Mouse (Mus musculus): ENCODE measurements around the gene Zic4.
A peak's percentile ranks its signal among the peaks of the same experiment; 100 is the strongest.

Zic4 gene

GRCm38 (mm10) chr9:91361856-91362601, at the start of gene Zic4:
TSS of gene Zic4 (plus strand) at chr9:91362413.
- peak in 1 of 2 experiments; percentile 20 for DNase-seq (ENCODE audit: low spot score in 2 of 2)

- DNase-seq (ENCODE audit: low spot score in 2 of 2), result no peak
These were observed 14.6 kb upstream of the Zic4 start for GRCm38 (mm10) chr9:91347591-91347990.

DNA sequence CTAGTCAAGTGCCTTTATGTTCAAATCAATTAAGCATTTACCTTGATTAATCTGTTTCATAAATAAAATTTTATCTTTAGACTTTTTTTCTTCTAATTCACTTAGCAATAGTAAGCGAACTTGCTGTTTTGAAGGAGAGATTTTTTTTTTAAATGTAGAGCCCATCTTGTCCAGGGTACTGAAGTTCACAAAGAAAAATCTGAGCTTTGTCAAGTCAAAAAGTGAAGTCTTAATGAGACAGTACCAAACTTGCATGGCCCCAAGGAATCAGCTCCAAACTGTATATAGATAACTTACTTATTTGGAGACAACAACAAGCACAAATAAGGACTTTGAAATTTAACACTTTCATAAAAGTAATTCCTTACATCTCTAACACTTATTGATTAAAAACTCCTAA, 13.5 kb upstream of the Zic4 start:
- DNase-seq (ENCODE audit: low spot score in 2 of 2), result no peak

- DNase-seq (ENCODE audit: low spot score in 2 of 2), result no peak
These were observed 11.9 kb upstream of the Zic4 start for GRCm38 (mm10) chr9:91350211-91350791.

- no peak for DNase-seq (ENCODE audit: low spot score in 2 of 2)
These were observed 11.3 kb upstream of the Zic4 start for GRCm38 (mm10) chr9:91350861-91351291.

- DNase-seq (ENCODE audit: low spot score in 2 of 2), result no peak
These were observed 10.9 kb upstream of the Zic4 start for GRCm38 (mm10) chr9:91351361-91351760.

DNA sequence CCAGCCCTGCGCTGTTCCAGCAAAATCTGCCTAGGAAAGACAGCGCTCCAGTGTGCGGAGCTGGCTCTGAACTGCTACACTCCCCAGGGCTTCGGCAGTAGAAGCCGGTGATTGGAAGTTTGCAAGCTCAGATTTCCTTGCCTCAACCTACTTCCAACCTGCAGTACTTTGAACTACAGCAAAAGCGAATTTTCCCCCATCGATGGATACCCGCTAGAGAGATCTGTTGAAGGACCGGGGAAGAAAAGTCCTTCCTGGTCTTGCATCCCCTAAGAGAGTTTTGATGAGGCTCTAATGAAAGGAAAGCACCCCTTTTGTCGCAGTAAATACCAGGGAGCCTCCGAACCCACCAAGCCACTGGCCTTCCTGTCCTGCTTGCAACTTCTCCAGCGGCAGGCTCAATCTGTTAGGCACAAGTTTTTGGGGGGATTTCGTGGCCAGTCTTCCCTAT, 10.2 kb upstream of the Zic4 start:
- DNase-seq (ENCODE audit: low spot score in 2 of 2), result no peak

GRCm38 (mm10) chr9:91352786-91353185, 9.4 kb upstream of the Zic4 start:
- no peak for DNase-seq (ENCODE audit: low spot score in 2 of 2)

DNA sequence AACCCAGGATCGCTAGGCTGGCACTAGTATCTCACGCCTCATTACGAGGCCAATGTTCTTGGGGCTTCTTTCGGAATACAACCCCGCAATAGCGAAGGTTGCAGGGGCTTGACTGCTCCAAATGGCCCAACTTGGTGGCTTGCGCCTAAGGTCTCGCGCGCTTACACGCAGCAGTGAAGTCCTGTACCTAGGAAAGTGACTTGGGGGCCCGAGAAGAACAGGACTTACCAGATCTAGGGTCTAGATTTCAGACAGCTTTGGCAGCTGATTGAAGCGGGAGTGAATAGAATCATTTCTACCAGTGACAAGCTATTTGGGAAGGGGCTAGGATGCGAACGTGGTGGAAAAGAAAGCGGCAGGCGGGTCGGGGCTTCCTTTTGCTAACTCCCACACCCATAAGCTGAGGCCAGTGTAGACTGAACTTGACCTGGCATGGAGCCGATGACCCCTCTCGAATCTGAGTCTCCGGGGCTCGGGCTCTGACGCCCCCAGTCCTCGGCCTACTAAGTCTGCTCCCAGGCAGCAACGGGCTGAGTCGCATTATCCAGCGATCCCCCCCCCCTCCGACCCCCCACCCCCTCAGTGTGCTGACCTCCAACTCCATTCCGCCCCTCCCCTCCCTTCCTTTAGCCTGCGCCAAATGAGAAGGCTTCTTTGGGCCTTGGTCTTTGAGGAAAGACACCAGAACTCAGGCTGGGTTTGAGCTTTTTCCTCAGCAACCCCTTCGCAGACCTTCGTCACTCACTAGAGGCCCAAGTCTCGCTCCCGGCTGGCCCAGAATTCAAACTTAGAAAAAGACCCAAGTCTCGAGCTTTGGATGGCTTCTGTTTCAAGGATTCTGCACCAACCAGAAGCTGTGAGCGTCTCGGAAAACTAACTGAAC, 8.4 kb upstream of the Zic4 start:
- no peak for DNase-seq (ENCODE audit: low spot score in 2 of 2)

GRCm38 (mm10) chr9:91354434-91355269, 7.6 kb upstream of the Zic4 start:
- no peak for DNase-seq (ENCODE audit: low spot score in 2 of 2)

DNA sequence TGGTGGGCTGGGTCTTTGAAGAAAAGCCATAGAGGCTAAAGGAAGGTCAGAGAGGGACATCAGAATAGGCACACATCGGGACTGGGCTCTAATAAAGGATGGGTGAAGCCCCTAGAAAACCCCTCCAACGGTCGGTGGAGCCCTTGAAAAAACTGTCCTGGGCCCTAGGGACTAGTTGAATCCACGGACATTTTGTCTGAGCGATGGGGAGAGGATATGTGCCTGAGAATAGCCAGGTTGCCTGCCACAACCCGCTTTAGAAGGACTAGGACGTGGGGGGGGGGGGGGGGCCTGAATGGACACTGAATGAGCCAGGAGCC, 7.0 kb upstream of the Zic4 start:
- DNase-seq (ENCODE audit: low spot score in 2 of 2), result no peak

DNA sequence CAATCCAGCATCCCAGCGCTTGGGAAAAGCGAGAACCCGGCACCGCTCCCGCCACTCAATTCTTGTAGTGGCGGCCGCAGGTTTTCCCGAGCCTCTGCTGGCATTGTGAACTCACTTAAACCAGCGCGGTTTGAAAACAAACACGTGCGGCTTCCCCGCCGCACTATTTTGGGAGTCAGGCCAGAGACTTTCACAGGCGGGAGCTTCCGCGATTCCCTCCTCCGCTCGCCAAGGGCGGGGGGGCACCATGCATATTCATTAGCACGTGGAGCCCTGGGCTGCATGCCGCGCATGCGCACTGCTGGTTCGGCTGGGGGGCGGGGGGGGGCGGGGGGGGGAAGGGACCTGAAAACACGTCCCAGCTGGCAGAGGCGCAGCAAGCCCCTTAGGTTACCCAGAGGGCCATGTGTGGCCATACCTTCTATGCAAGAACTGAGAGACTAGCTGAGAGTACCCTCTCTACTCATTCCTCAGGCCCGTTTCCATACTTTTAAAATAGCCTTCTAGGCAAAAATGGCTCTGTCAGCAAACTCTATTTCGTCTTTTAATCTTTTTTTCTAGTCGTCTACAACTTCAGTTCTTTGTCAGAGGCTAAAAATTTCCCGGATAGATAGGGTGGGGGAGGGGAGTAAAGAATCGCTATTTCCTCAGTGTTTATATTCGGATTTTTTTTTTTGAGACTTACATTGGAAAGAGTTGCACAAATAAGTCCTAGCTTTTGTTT, 6.4 kb upstream of the Zic4 start:
- DNase-seq (ENCODE audit: low spot score in 2 of 2), result no peak

GRCm38 (mm10) chr9:91356353-91356740, 5.9 kb upstream of the Zic4 start:
- DNase-seq (ENCODE audit: low spot score in 2 of 2), result no peak

DNA sequence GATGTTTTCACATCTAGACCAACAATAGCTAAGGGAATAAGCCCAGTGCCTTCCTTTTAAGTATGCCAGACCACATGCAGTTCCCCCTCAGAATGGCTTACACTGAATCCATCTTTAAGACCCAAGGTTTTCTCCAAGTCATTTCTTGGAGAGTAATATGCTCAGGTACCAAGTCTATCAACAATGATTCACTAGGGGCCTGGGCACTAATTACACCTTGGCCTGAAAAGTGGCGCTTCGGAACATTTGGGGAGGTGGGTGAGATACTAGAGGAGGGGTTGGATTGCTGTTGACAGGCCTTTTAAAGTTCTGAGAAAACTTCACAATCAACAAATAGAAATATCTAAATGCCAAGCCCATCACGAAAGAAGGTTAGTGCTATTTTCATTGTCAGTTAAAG, 4.9 kb upstream of the Zic4 start:
- DNase-seq (ENCODE audit: low spot score in 2 of 2), result no peak

- no peak for DNase-seq (ENCODE audit: low spot score in 2 of 2)
These were observed 3.1 kb upstream of the Zic4 start for GRCm38 (mm10) chr9:91358851-91359687.

DNA sequence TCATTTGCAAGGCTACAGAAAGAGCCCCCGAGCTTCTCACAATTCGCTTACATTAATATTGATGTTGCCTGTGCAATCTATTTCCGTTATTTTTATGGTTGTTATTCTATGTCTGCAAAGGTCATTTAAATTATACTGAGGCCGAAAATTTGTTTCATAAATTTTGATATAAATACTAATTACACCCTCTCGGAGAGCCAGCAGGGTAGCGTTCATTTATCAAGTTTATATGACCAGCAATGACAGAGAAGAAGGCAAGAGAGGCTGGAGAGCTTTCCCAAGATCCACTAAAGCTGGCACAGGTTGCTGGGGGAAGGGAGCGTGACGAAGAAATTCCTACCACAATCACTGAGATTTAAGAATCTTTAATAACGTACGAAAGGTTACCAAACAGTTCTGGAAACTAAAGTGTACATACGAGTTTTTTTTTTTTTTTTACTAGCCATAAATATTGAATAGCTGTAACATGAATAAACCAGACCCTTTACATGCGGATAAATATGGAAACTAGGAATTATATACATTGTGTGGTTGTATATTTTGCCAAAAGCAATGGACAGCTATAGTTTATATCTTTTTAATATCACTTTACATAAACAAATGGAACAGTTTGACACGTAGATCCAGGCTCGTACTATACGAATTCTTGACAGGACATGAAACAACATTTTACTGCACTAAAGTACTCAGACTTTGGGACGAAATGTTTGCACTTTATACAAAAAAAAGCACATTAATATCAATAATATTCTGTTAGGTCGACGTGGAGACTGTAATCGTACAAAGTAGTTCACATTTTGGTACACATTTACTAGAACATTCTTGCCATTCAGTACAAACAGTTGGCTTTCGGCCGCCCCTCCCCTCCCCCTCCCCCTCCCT, 1.8 kb upstream of the Zic4 start:
- DNase-seq (ENCODE audit: low spot score in 2 of 2), result no peak

GRCm38 (mm10) chr9:91361033-91361855, 969 bp upstream of the Zic4 start:
- DNase-seq (ENCODE audit: low spot score in 2 of 2), result no peak

DNA sequence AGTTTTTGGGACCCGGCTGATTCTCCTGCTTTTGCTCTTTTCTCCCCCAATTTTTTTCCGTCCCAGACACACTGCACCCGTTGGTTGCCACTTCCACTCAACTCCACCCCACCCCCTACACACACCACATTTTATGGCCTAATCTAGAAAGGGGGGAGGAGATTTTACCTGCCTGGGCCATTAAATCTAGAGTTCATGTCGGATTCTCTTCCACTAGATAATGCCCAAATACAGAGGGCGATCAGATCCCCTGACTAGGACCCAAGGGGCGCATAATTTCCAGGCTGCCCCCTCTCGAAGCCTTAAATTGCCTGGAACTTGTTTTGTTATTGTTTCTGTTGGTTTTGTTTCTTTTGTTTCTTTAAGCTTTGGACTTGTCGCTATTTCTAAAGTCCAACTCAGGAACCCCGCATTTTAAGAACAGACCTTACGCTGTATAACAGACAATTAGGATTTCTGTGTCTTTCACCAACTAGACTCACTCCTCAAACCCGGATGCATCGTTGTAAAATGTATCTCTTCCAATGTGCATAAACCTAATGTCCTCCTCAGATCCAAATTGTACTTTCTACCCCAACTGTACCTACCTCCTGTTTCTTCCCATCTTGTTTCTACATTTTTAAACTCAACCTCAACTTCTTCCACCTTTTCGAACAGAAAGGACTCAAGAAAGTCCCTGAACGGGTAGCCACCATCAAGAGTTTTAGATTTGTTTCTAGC, 958 bp downstream of the Zic4 start:
- no peak for DNase-seq (ENCODE audit: low spot score in 2 of 2)
